Mouse (Mus musculus): Measurements from ENCODE around the gene Rad54l2. TPM values are rescaled to one million over a fixed set of nuclear protein-coding genes. Genes with fewer than 3 reads are reported as not detected.

The Rad54l2 gene
- polyA plus RNA-seq, 1 experiment from 2014 or later: 9.8 TPM

Other genes with a start within 250 kb of the Rad54l2 start
- gene Iqcf3, start 227.6 kb downstream of the Rad54l2 start, polyA plus RNA-seq (2016; fragmentation: Nextera tagmentation; extraction: Ambion mirVana): not detected in 2 replicates
- not detected in 2 replicates for gene Iqcf4, start 218.2 kb downstream of the Rad54l2 start, polyA plus RNA-seq (2016; fragmentation: Nextera tagmentation; extraction: Ambion mirVana)
- gene Iqcf6, start 162.6 kb downstream of the Rad54l2 start, polyA plus RNA-seq (2016; fragmentation: Nextera tagmentation; extraction: Ambion mirVana): not detected in 2 replicates
- 1.1 and 1.3 TPM in 2 replicates for gene Grm2, start 133.1 kb downstream of the Rad54l2 start, polyA plus RNA-seq (2016; fragmentation: Nextera tagmentation; extraction: Ambion mirVana)
- 25.6 and 26.5 TPM in 2 replicates for gene Tex264, start 103.3 kb downstream of the Rad54l2 start, polyA plus RNA-seq (2016; fragmentation: Nextera tagmentation; extraction: Ambion mirVana)
- gene Dcaf1, start 32.7 kb upstream of the Rad54l2 start, polyA plus RNA-seq (2016; fragmentation: Nextera tagmentation; extraction: Ambion mirVana): 33.4 and 37.1 TPM in 2 replicates
- gene Rbm15b, start 98.2 kb upstream of the Rad54l2 start, polyA plus RNA-seq (2016; fragmentation: Nextera tagmentation; extraction: Ambion mirVana): 12.3 and 12.9 TPM in 2 replicates
- 249 and 277 TPM in 2 replicates for gene Manf, start 102.8 kb upstream of the Rad54l2 start, polyA plus RNA-seq (2016; fragmentation: Nextera tagmentation; extraction: Ambion mirVana)

All from forebrain, embryonic 10.5 days (tissue).